Mouse (Mus musculus) liver, postnatal 0 days (tissue): ENCODE measurements at regions not wholly inside any gene's neighbourhood (a gene's known extent, or its start where the extent isn't known, plus 50 kb on each side); places are given as distances from the start of the nearest gene placed in this dataset.

Source experiments
- CTCF ChIP-seq: sonication (generic); IDR thresholded peaks from 2 replicates; pipeline ENCODE4 v1.5.1; 2016; ENCODE audit warnings: antibody characterized with exemption, low read depth
- EP300 ChIP-seq: IDR thresholded peaks from 2 replicates; pipeline ENCODE4 v1.6.1; 2016; ENCODE audit warnings: antibody characterized with exemption, low read depth, mild to moderate bottlenecking

DNA sequence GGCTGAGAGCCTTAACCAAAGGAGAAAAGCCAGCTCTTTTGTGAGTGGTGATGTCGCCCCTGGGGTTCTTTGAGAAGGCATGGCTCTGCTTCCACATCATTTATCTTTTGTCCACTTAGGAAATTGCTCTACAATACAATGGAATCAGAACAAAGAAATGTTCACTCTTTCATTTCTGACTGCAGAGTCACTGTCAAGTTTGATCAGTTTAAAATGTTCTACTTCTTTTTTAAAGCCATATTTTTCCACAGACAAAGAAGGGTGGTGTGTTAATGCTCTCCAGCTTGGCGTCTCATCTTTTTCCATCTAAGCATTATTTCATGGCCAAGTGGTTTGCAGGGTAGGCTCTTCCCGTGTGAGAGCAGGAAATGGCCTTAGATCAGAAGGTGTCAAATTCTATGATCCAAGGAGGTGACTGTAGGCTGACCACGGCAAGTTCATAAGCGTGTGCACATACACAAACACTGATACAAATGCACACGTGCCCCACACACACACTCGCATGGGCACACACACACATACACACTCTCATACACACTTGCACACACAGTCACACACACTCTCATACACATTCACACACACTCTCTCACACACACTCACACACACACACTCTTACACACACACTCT, 645.9 kb downstream of the Zfp706 start:
- TF ChIP-seq EP300 (no peak), CTCF (no peak)
